Comparison of ENCODE assay signal across 34 mouse cellular contexts in the genomic region with DNA sequence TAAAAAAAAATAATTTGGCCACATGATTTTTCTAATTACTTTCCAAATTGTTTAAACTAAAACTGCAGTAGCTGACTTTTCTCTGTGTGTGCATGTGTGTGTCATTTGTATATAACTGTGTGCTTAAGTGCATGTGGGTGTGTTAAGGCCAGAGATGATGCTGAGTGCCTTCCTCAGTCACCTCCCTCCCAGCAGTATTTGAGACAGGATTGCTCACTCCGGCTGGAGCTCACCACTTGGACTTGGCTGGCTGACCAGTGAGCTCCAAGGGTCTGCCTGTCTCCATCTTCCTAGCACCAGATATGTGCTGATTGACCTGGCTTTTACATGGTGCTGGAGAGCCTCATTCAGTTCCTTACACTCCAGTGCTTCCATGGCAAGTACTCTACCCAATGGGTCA.
"Had no signal": no experiment of that assay in that cellular context is flagged by ENCODE, and none has a peak within 500 bp of the region (broad histone marks: within the 10 kb centered on the region; RNA-seq: fewer than 3 reads in every experiment).

No protein-coding gene starts in this region.

- H3K9me3 ChIP-seq: heart, embryonic 12.5 days; heart, embryonic 13.5 days; heart, embryonic 15.5 days; hindbrain, embryonic 10.5 days; hindbrain, embryonic 12.5 days; hindbrain, embryonic 13.5 days; hindbrain, embryonic 15.5 days; intestine, embryonic 15.5 days; kidney, embryonic 15.5 days had no signal

- H3K4me2 ChIP-seq: heart, embryonic 11.5 days; heart, embryonic 12.5 days; heart, embryonic 13.5 days; heart, embryonic 15.5 days; hindbrain, embryonic 12.5 days; hindbrain, embryonic 13.5 days; hindbrain, embryonic 14.5 days; hindbrain, embryonic 15.5 days; intestine, embryonic 15.5 days; kidney, embryonic 15.5 days had no signal

- H3K36me3 ChIP-seq: heart, embryonic 13.5 days; heart, embryonic 15.5 days; hindbrain, embryonic 10.5 days; hindbrain, embryonic 12.5 days; hindbrain, embryonic 13.5 days; hindbrain, embryonic 15.5 days; intestine, embryonic 15.5 days; kidney, embryonic 15.5 days had no signal

- ATAC-seq: hindbrain, embryonic 16.5 days; hindbrain, postnatal 0 days; inflammation-experienced regulatory T-cells, adult 6 months; intestine, embryonic 15.5 days; intestine, embryonic 16.5 days; intestine, postnatal 0 days had no signal

- H3K9ac ChIP-seq: heart, embryonic 12.5 days; heart, embryonic 13.5 days; heart, embryonic 15.5 days; hindbrain, embryonic 12.5 days; hindbrain, embryonic 13.5 days; hindbrain, embryonic 14.5 days; hindbrain, embryonic 15.5 days; intestine, embryonic 15.5 days; kidney, embryonic 15.5 days had no signal

- H3K27me3 ChIP-seq: heart, embryonic 12.5 days; heart, embryonic 13.5 days; heart, embryonic 15.5 days; hindbrain, embryonic 12.5 days; hindbrain, embryonic 13.5 days; hindbrain, embryonic 15.5 days; intestine, embryonic 15.5 days; kidney, embryonic 15.5 days had no signal

- DNase-seq: heart, postnatal 10 days; heart, postnatal 14 days; heart, postnatal 36 days; kidney, adult 11 months; kidney, adult 18-20 months; kidney, adult 2 months; kidney, adult 8-10 months; kidney, adult 9 months; kidney, postnatal 10 days; kidney, postnatal 14 days; kidney, postnatal 25 days; kidney, postnatal 36 days; kidney, postnatal 4 days; layer of hippocampus, adult 9-11 months; layer of hippocampus, postnatal 36 days had no signal

- H3K27ac ChIP-seq: heart, embryonic 13.5 days; heart, embryonic 15.5 days; hindbrain, embryonic 10.5 days; hindbrain, embryonic 12.5 days; hindbrain, embryonic 13.5 days; hindbrain, embryonic 14.5 days; hindbrain, embryonic 15.5 days; hindbrain, postnatal 0 days; intestine, embryonic 15.5 days; kidney, embryonic 15.5 days; kidney, postnatal 0 days; layer of hippocampus, adult 2 months; left cerebral cortex, adult 2 months had no signal

- H3K4me3 ChIP-seq: heart, embryonic 12.5 days; heart, embryonic 13.5 days; heart, embryonic 15.5 days; hindbrain, embryonic 10.5 days; hindbrain, embryonic 12.5 days; hindbrain, embryonic 13.5 days; hindbrain, embryonic 15.5 days; intestine, embryonic 15.5 days; kidney, embryonic 15.5 days; layer of hippocampus, adult 2 months; left cerebral cortex, adult 2 months had no signal

- H3K4me1 ChIP-seq: hindbrain, embryonic 13.5 days; hindbrain, embryonic 15.5 days; intestine, embryonic 15.5 days; kidney, embryonic 15.5 days had no signal
